8 mouse cellular contexts compared by ENCODE assay signal in genomic region chr1:172127487-172127886, GRCm38 (mm10). TPM values are rescaled to one million over a fixed set of nuclear protein-coding genes. Genes with fewer than 3 reads are reported as not detected.
A peak's percentile ranks its signal among the peaks of the same experiment; 100 is the strongest.
DNase-seq lines count a peak whose midpoint lies in the region; ATAC-seq and TF ChIP-seq lines count a peak whose summit lies in the region.

No protein-coding gene starts in this region.

- no peak overlapping the region for H3K27ac ChIP-seq in lung, embryonic 15.5 days
- H3K27ac ChIP-seq in kidney, adult 2 months (ENCODE audit: insufficient read depth, low read depth, low read length) = 0 out of 2 replicates have a peak overlapping the region, but pooled peaks have one; percentile 8
- H3K27ac ChIP-seq in midbrain, embryonic 16.5 days (ENCODE audit: low read length) = no peak overlapping the region

- H3K36me3 ChIP-seq in lung, embryonic 15.5 days = peaks cover 45% of the 10 kb centered on the region
- H3K36me3 ChIP-seq in kidney, adult 2 months (ENCODE audit: control insufficient read depth, insufficient read depth, low read length) = peaks cover 3% of the 10 kb centered on the region
- H3K36me3 ChIP-seq in midbrain, embryonic 16.5 days (ENCODE audit: control insufficient read depth, insufficient read depth, low read length) = peaks cover 23% of the 10 kb centered on the region

- H3K9me3 ChIP-seq in lung, embryonic 15.5 days = no peaks in the 10 kb centered on the region
- no peaks in the 10 kb centered on the region for H3K9me3 ChIP-seq in midbrain, embryonic 16.5 days (replicated peaks; ENCODE audit: control insufficient read depth, low read length, poor library complexity, severe bottlenecking)

- no peak for ATAC-seq in lung, embryonic 15.5 days (ENCODE audit: borderline replicate concordance, extremely low read depth, low FRiP score, low TSS enrichment)
- 0 out of 2 replicates have a peak, but pooled peaks have one; percentile 15 for ATAC-seq in erythroblast, adult 5-6 weeks (replicated peaks; ENCODE audit: low FRiP score, poor library complexity, severe bottlenecking)
- no peak for ATAC-seq in midbrain, embryonic 16.5 days

- intact Hi-C loops in left cerebral cortex, postnatal 36 days (cut with DNase I) = loop anchor here (5.0 kb wide), 1 partner anchor 185 kb away; no protein-coding TSS in a partner anchor

- peaks cover 12% of the 10 kb centered on the region for H3K4me1 ChIP-seq in lung, embryonic 15.5 days
- peaks cover 5% of the 10 kb centered on the region; the same call in 1 of the 2 replicates for H3K4me1 ChIP-seq in kidney, adult 2 months (ENCODE audit: control insufficient read depth, insufficient read depth, low read length)
- H3K4me1 ChIP-seq in midbrain, embryonic 16.5 days (ENCODE audit: control insufficient read depth, insufficient read depth, low read length) = peaks cover 12% of the 10 kb centered on the region

- peak overlapping the region; percentile 65 for H3K4me2 ChIP-seq in lung, embryonic 15.5 days
- H3K4me2 ChIP-seq in midbrain, embryonic 16.5 days (ENCODE audit: low read length) = peak overlapping the region; percentile 79

- TF ChIP-seq POLR2A in kidney, adult 2 months (IDR thresholded peaks at IDR 0.05; ENCODE audit: low read depth, low read length) = no peak

- TF ChIP-seq CTCF in kidney, adult 2 months (conservative IDR thresholded peaks at IDR 0.05; ENCODE audit: insufficient read depth, insufficient read length, low read depth, low read length) = no peak

- H3K4me3 ChIP-seq in lung, embryonic 15.5 days = peak overlapping the region; percentile 83
- peak overlapping the region; percentile 78 for H3K4me3 ChIP-seq in kidney, adult 2 months (ENCODE audit: insufficient read depth, low read depth, low read length)
- H3K4me3 ChIP-seq in midbrain, embryonic 16.5 days (ENCODE audit: low read depth, low read length) = peak overlapping the region; percentile 67

- no peak for DNase-seq in lung, postnatal 25 days (ENCODE audit: low spot score)
- peak; percentile 65 for DNase-seq in kidney, adult 2 months
- no peak for DNase-seq in left cerebral cortex, postnatal 36 days (ENCODE audit: low spot score in 2 of 2)
- DNase-seq in ovary, postnatal 14 days (ENCODE audit: low spot score) = no peak
- DNase-seq in right cerebral cortex, adult 18-20 months = no peak

- H3K27me3 ChIP-seq in lung, embryonic 15.5 days = no peaks in the 10 kb centered on the region
- no peaks in the 10 kb centered on the region for H3K27me3 ChIP-seq in kidney, adult 2 months (replicated peaks; ENCODE audit: control insufficient read depth, insufficient read depth, low read length)
- no peaks in the 10 kb centered on the region for H3K27me3 ChIP-seq in midbrain, embryonic 16.5 days (ENCODE audit: control insufficient read depth, insufficient read depth, low read depth, low read length)

- WGBS in lung, embryonic 15.5 days = 17% methylated on average over 5 of the region's 5 CpGs
- 11% methylated on average over 5 of the region's 5 CpGs for WGBS in kidney, adult 2 months
- 59% methylated on average over 5 of the region's 5 CpGs for WGBS in midbrain, embryonic 16.5 days

- H3K9ac ChIP-seq in lung, embryonic 15.5 days = peak overlapping the region; percentile 93
- peak overlapping the region; percentile 78 for H3K9ac ChIP-seq in midbrain, embryonic 16.5 days (ENCODE audit: low read depth, low read length)

RNA-seq across cellular contexts. Expression of gene Pex19, which starts 0.9 kb away (rescaled TPM):
- polyA plus RNA-seq in lung, embryonic 15.5 days (2015; fragmentation: Nextera tagmentation; extraction: Ambion mirVana) = 117 and 123 TPM in 2 replicates
- 10.0 and 22.4 TPM in 2 replicates for total RNA-seq in erythroblast, adult 5-6 weeks (2015; ENCODE audit: low replicate concordance)
- 22.7 and 41.2 TPM in 2 replicates for total RNA-seq in erythroblast, adult 5-6 weeks (2017; ENCODE audit: low replicate concordance)
- polyA plus RNA-seq in kidney, adult 2 months (2012; rRNA removed) = 110 and 125 TPM in 2 replicates
- polyA plus RNA-seq in midbrain, embryonic 16.5 days (2015; fragmentation: Nextera tagmentation; extraction: Ambion mirVana) = 160 and 162 TPM in 2 replicates
- 100 to 1,000 TPM in 1 of 2 experiments, 10 to 100 TPM in 1; 95.6 to 105 TPM for total RNA-seq in left cerebral cortex, postnatal 36 days (2021)

RNA-seq across cellular contexts. Expression of gene Dcaf8, which starts 20.4 kb away (rescaled TPM):
- 131 and 134 TPM in 2 replicates for polyA plus RNA-seq in lung, embryonic 15.5 days (2015; fragmentation: Nextera tagmentation; extraction: Ambion mirVana)
- 226 and 232 TPM in 2 replicates for total RNA-seq in erythroblast, adult 5-6 weeks (2015; ENCODE audit: low replicate concordance)
- total RNA-seq in erythroblast, adult 5-6 weeks (2017; ENCODE audit: low replicate concordance) = 600 and 738 TPM in 2 replicates
- polyA plus RNA-seq in kidney, adult 2 months (2012; rRNA removed) = 93.4 and 95.1 TPM in 2 replicates
- 84.7 and 84.9 TPM in 2 replicates for polyA plus RNA-seq in midbrain, embryonic 16.5 days (2015; fragmentation: Nextera tagmentation; extraction: Ambion mirVana)
- 100 to 1,000 TPM; 113 to 124 TPM for total RNA-seq in left cerebral cortex, postnatal 36 days (2021)

RNA-seq across cellular contexts. Expression of gene Ncstn, which starts 44.9 kb away (rescaled TPM):
- 131 and 132 TPM in 2 replicates for polyA plus RNA-seq in lung, embryonic 15.5 days (2015; fragmentation: Nextera tagmentation; extraction: Ambion mirVana)
- total RNA-seq in erythroblast, adult 5-6 weeks (2015; ENCODE audit: low replicate concordance) = 19.0 and 28.8 TPM in 2 replicates
- total RNA-seq in erythroblast, adult 5-6 weeks (2017; ENCODE audit: low replicate concordance) = 16.7 and 20.1 TPM in 2 replicates
- polyA plus RNA-seq in kidney, adult 2 months (2012; rRNA removed) = 94.0 and 98.3 TPM in 2 replicates
- 105 and 107 TPM in 2 replicates for polyA plus RNA-seq in midbrain, embryonic 16.5 days (2015; fragmentation: Nextera tagmentation; extraction: Ambion mirVana)
- total RNA-seq in left cerebral cortex, postnatal 36 days (2021) = 10 to 100 TPM; 63.3 to 71.6 TPM

RNA-seq across cellular contexts. Expression of gene Copa, which starts 45.2 kb away (rescaled TPM):
- polyA plus RNA-seq in lung, embryonic 15.5 days (2015; fragmentation: Nextera tagmentation; extraction: Ambion mirVana) = 229 and 235 TPM in 2 replicates
- 35.1 and 67.1 TPM in 2 replicates for total RNA-seq in erythroblast, adult 5-6 weeks (2015; ENCODE audit: low replicate concordance)
- 41.1 and 43.5 TPM in 2 replicates for total RNA-seq in erythroblast, adult 5-6 weeks (2017; ENCODE audit: low replicate concordance)
- polyA plus RNA-seq in kidney, adult 2 months (2012; rRNA removed) = 60.4 and 74.9 TPM in 2 replicates
- polyA plus RNA-seq in midbrain, embryonic 16.5 days (2015; fragmentation: Nextera tagmentation; extraction: Ambion mirVana) = 209 and 222 TPM in 2 replicates
- 100 to 1,000 TPM; 143 to 144 TPM for total RNA-seq in left cerebral cortex, postnatal 36 days (2021)
